Mouse (Mus musculus) heart, postnatal 0 days (tissue): ENCODE results near the gene Bcor.

ENCODE experiments used
- CTCF ChIP-seq: IDR thresholded peaks from 2 replicates; pipeline ENCODE4 v1.5.1; 2016; ENCODE audit warnings: antibody characterized with exemption, control low read depth, low read depth
- EP300 ChIP-seq: IDR thresholded peaks from 2 replicates; pipeline ENCODE4 v1.6.1; 2016; ENCODE audit warnings: antibody characterized with exemption, low read depth

DNA sequence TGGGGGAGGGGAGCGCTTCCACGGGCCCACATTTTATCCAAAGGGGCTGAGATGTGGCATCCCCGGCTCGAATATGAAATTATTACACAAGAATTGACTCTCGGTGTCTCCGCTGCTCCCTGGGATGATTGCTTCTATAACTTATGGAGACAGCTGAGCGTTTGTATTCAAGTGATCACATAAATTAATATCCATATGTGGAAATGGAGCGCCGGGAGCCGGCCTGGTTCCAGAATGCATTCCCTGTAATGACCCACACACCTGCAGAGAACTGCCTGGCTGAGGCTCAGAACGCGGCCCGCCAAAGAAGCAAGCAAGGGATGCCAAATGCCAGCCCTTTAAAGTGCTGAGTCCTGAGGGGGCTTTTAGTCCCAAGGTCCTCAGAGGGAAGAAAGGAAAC, 170.7 kb downstream of the Bcor start:
- no peak for TF ChIP-seq CTCF
- no peak for TF ChIP-seq EP300
